Mouse (Mus musculus): ENCODE measurements around the gene Slc35f1.

GRCm38 (mm10) chr10:52956728-52957127 is 266.4 kb downstream of the Slc35f1 start:
- no peak for TF ChIP-seq POLR2A (IDR thresholded peaks at IDR 0.05; ENCODE audit: extremely low read depth, insufficient read depth, low read length)
- TF ChIP-seq CTCF (IDR thresholded peaks at IDR 0.05; ENCODE audit: extremely low read depth, insufficient read depth, low read length), result no peak

Measured in cortical plate, adult 2 months (tissue).